Mouse (Mus musculus) spleen, postnatal 4 days (tissue): ENCODE measurements at regions not wholly inside any gene's neighbourhood (a gene's known extent, or its start where the extent isn't known, plus 50 kb on each side); places are given as distances from the start of the nearest gene placed in this dataset.
A peak's percentile ranks its signal among the peaks of the same experiment; 100 is the strongest.

Source experiments
- DNase-seq, 2 experiments: peaks; one replicate each; pipeline ENCODE4 v3.0.0; 2022; ENCODE audit warnings: low spot score in 2 of 2

DNA sequence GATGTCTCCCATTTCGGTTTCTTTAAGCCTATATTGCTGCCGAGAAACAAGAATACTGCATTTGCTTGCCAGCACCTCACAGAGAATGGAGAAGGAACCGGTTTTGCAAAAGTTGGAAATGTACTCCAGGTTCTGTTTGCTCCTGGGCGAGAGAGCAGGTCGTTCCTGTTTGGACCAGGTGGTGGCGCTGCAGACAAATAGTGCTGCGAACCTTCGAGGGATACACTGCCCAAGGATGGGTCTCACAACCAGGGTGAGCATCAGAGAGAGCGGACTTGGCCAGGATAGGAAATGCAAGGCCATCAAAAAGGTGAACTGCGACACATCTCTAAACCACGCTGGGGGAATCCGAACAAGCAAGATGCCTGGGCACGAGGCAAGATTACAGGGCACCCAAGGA is 54.0 kb upstream of the Ets2 start:
- peak; percentile 57 to 82 for DNase-seq

DNA sequence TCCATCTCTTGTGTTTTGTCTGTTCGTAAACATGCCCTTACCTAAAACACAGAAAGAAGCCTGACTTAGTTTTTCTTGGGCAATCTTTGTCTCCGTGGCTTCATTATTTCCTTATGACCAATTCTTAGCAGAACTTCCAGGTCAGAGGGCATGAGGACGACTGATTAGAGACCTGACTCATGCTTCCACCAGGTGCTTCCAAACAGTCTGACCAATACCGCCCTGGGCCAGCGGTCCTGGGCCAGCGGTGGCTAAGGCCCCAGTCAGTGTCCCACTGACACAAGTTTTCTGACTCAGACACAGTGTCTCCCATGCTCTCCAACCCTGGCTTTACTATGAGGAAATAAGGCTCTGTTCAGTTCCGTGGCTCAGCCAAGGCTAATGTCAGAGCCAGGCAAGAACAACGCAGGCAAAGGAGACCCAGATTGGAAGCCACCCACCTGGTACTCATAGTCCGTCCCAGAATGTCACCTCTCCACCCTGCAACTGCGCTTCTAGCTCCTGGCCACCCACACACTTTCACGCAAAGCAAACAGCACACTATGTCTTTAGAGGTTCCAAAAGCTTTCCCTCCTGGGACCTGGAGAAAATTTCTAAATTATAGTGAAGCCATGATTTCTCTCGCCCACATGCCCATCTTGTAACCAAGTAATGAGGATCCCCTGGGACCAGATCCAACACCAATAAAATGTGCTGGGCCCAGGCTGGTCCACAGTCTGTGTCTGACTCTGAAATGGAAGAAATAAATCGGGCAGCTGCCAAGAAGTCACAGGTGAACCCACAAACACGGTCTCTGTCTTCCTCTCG is 56.6 kb upstream of the Erg start:
- no peak for DNase-seq

DNA sequence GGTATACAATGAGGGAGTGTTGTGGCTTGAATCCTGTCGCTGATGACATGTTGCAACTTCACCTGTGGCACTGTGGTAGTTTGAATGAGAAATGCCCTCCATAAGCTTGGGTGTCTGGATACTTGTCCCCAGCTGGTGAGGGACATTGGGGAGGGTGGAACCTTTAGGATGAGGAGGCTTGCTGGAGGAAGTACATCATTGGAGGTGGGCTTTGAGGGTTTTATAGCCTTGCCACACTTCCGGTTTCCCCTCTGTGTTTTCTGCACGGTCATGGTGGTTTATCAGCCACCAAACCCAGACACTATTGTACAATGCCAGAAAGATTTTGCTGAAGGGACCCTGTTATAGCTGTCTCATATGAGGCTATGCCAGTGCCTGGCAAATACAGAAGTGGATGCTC is 54.3 kb upstream of the Erg start:
- no peak for DNase-seq

DNA sequence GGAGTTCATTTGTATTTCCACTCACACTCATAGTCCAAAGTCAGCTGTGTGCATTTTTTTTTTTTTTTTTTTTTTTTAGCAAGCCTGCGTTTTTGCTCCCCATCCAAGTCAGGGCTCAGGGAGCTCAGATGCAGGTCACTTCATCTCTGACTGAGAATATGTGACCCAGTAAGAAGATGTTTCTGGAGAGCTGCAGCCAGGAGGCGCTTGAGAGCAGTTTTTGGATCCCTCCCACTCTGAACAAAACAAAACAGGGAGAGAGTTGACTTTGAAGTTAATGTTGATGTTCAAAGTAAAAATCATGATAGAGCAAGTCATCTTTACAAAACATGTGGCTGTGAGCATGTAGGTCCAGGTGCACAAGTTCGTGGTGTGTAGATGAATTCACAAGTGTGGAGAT is 53.3 kb upstream of the Erg start:
- DNase-seq: no peak

DNA sequence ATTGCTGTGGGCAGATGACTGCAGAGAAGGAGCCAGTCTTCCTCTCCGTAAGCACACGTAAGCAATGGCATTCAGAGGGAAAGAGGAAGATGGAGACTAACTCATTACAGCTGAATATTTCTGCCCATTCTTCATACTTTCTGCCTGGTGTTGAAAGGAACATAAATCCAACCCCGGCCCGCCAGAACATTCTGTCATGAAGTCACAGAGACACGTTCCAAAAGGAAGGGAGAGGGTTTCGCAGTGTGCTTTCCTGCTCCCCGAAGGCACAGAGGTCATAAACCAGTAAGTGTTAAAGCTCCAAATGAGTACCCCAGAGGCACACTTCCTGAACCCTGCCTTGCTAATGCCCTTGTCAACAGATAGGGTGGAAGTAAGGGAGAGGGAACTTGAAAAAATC is 51.5 kb upstream of the Erg start:
- DNase-seq: no peak

DNA sequence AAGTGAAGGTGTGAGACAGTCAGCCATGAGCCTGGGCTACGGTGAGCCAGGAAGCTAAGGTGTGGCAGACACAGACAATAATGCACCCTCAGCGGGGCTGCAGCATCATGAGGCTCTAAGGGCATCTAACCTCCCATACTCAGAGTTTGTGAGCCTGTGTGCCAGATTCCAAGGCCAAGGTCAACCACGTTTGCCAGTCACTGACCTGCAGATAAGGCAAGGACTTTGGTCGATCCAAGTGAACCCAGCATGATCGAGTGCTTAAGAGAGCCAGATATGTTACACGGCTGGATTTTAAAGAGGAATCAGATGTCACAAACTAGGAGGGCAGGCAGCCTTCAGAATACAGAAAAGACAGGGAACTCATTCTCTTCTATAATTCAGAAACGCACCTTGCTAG is 50.2 kb upstream of the Erg start:
- no peak for DNase-seq
